In the genomic region with DNA sequence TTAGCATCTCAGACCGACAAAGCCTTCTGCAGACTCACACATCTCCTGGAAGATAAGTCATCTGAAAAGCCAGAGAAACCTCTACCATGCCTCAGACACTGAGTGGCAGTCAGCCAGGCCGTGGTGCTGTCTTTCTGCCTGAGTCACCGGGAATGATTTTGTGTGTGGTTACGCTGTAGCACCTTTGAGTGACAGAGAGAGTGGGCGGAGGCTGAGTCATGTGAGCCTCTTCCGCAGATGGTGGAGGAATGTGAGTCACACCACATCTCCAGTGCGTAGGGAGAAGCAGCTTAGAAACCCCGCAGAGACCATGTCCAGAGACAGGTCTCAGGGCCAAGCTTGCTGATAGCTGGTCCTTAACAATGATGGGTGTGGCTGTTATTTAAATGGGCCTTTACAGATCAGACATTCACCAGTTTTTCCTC, we compare ENCODE assay signal across 9 mouse cellular contexts.
DNase-seq lines count a peak whose midpoint lies in the region; ATAC-seq and TF ChIP-seq lines count a peak whose summit lies in the region.
"Had no signal": no experiment of that assay in that cellular context is flagged by ENCODE, and none has a peak within 500 bp of the region (broad histone marks: within the 10 kb centered on the region; RNA-seq: fewer than 3 reads in every experiment).

No protein-coding gene starts in this region.

- no peak overlapping the region for H3K4me2 ChIP-seq in midbrain, embryonic 14.5 days (ENCODE audit: low read length)
- no peak overlapping the region for H3K4me2 ChIP-seq in midbrain, embryonic 15.5 days
- H3K4me2 ChIP-seq: limb, embryonic 15.5 days had no signal

- DNase-seq in lung, adult 18-20 months = peak; percentile 28 to 38
- no peak for DNase-seq in lung, adult 2 months
- DNase-seq in WW6 (ENCODE audit: low read depth, low spot score) = peak; percentile 52
- peak; percentile 77 for DNase-seq in layer of hippocampus, adult 11-12 months (ENCODE audit: low spot score)
- peak; percentile 78 to 83 for DNase-seq in right cerebral cortex, postnatal 10 days (ENCODE audit: low spot score in 2 of 2)
- DNase-seq in cerebellum, adult 9-10 months = no peak
- no peak for DNase-seq in midbrain, embryonic 14.5 days

- no peaks in the 10 kb centered on the region for H3K9me3 ChIP-seq in midbrain, embryonic 14.5 days (ENCODE audit: control insufficient read depth, low read length)
- no peaks in the 10 kb centered on the region for H3K9me3 ChIP-seq in midbrain, embryonic 15.5 days
- H3K9me3 ChIP-seq: limb, embryonic 15.5 days had no signal

- H3K4me3 ChIP-seq in lung, adult 2 months (replicated peaks; ENCODE audit: extremely low read depth, low read depth, low read length) = no peak overlapping the region
- H3K4me3 ChIP-seq in midbrain, embryonic 14.5 days (replicated peaks; ENCODE audit: low read depth, low read length) = no peak overlapping the region
- no peak overlapping the region for H3K4me3 ChIP-seq in midbrain, embryonic 15.5 days
- H3K4me3 ChIP-seq: limb, embryonic 15.5 days had no signal

- TF ChIP-seq CTCF in lung, adult 2 months (IDR thresholded peaks at IDR 0.05; ENCODE audit: insufficient read depth, low read length) = no peak

- no peaks in the 10 kb centered on the region for H3K36me3 ChIP-seq in midbrain, embryonic 14.5 days (ENCODE audit: control insufficient read depth, insufficient read depth, low read length)
- no peaks in the 10 kb centered on the region for H3K36me3 ChIP-seq in midbrain, embryonic 15.5 days (replicated peaks)
- H3K36me3 ChIP-seq: limb, embryonic 15.5 days had no signal

- no peaks in the 10 kb centered on the region for H3K4me1 ChIP-seq in lung, adult 2 months (ENCODE audit: control insufficient read depth, insufficient read depth, low read length)
- H3K4me1 ChIP-seq in midbrain, embryonic 14.5 days (ENCODE audit: control insufficient read depth, insufficient read depth, low read length) = no peaks in the 10 kb centered on the region
- H3K4me1 ChIP-seq in midbrain, embryonic 15.5 days = 0 out of 2 replicates have a peak, but pooled peaks cover 3% of the 10 kb centered on the region

- H3K9ac ChIP-seq in midbrain, embryonic 14.5 days (replicated peaks; ENCODE audit: low read length) = no peak overlapping the region
- no peak overlapping the region for H3K9ac ChIP-seq in midbrain, embryonic 15.5 days
- H3K9ac ChIP-seq: limb, embryonic 15.5 days had no signal

- WGBS in lung, adult 2 months = 57% methylated on average over 8 of the region's 8 CpGs
- 90% methylated on average over 8 of the region's 8 CpGs for WGBS in midbrain, embryonic 14.5 days
- 92% methylated on average over 8 of the region's 8 CpGs for WGBS in midbrain, embryonic 15.5 days

- no peak for TF ChIP-seq POLR2A in lung, adult 2 months (IDR thresholded peaks at IDR 0.05; ENCODE audit: borderline replicate concordance, extremely low read depth, low read depth, low read length)

- H3K27ac ChIP-seq in midbrain, embryonic 14.5 days (replicated peaks; ENCODE audit: low read depth, low read length) = no peak overlapping the region
- no peak overlapping the region for H3K27ac ChIP-seq in midbrain, embryonic 15.5 days
- H3K27ac ChIP-seq: limb, embryonic 15.5 days had no signal

- no peaks in the 10 kb centered on the region for H3K27me3 ChIP-seq in midbrain, embryonic 14.5 days (ENCODE audit: control insufficient read depth, insufficient read depth, low read length)
- no peaks in the 10 kb centered on the region for H3K27me3 ChIP-seq in midbrain, embryonic 15.5 days (replicated peaks)
- H3K27me3 ChIP-seq: limb, embryonic 15.5 days had no signal

- no peak for ATAC-seq in midbrain, embryonic 14.5 days (ENCODE audit: low FRiP score, low TSS enrichment)
- no peak for ATAC-seq in midbrain, embryonic 15.5 days (replicated peaks)

Comparison
In these comparisons a context has a peak if more than half of its experiments do, and no peak if none do; other contexts are left out.
1. DNase-seq: peak in lung, adult 18-20 months (2 of 2), WW6 (single experiment), layer of hippocampus, adult 11-12 months (single experiment) and right cerebral cortex, postnatal 10 days (2 of 2); none in lung, adult 2 months (single experiment), cerebellum, adult 9-10 months (single experiment) and midbrain, embryonic 14.5 days (single experiment).